Mouse (Mus musculus) cortical plate, adult 2 months (tissue): ENCODE results near the gene 1190007I07Rik. TPM values are rescaled to one million over a fixed set of nuclear protein-coding genes. Genes with fewer than 3 reads are reported as not detected.

Source experiments
- H3K27ac ChIP-seq: fragments of 200-500 bp; 2 replicates; pipeline ENCODE4 v1.5.1; 2012; ENCODE audit warnings: low read length, control low read depth, inconsistent platforms; ENCODE audit not compliant: insufficient read depth
- H3K4me1 ChIP-seq: fragments of 200-500 bp; 2 replicates; pipeline ENCODE4 v1.6.1; 2011; ENCODE audit warnings: low read length; ENCODE audit not compliant: control insufficient read depth, insufficient read depth
- H3K4me3 ChIP-seq: fragments of 200-500 bp; 2 replicates; pipeline ENCODE4 v1.5.1; 2011; ENCODE audit warnings: mild to moderate bottlenecking, low read length, control low read depth; ENCODE audit not compliant: insufficient read depth
- CTCF ChIP-seq: fragments of 200-500 bp; IDR thresholded peaks from 2 replicates; pipeline ENCODE4 v1.5.1; 2011; ENCODE audit warnings: mild to moderate bottlenecking, control low read depth, low read length; ENCODE audit not compliant: insufficient read depth; ENCODE audit errors: extremely low read depth
- POLR2A ChIP-seq: fragments of 200-500 bp; IDR thresholded peaks from 2 replicates; pipeline ENCODE4 v1.6.1; 2011; ENCODE audit warnings: mild to moderate bottlenecking, low read length, control low read depth; ENCODE audit not compliant: insufficient read depth; ENCODE audit errors: extremely low read depth
- polyA plus RNA-seq: library from polyadenylated mRNA; depleted of rRNA; stranded (reverse); fragments of >200 nt; gene quantifications from 2 replicates; pipeline ENCODE4 v1.2.3, GENCODE M21; 2012; rRNA removed

The 1190007I07Rik gene
- polyA plus RNA-seq, result 32.5 and 33.3 TPM in 2 replicates

GRCm38 (mm10) chr10:82622671-82623552, at the start of gene 1190007I07Rik:
1190007I07Rik (minus strand) TSS chr10:82623228.
- Histone ChIP-seq H3K4me3 (peak within 1 kb of the TSS; percentile 50), H3K4me1 (no peaks in the 10 kb centered on the region; the same call in 1 of the 2 replicates), H3K27ac (peak within 1 kb of the TSS; percentile 80)
- TF ChIP-seq CTCF (no peak), POLR2A (peak; percentile 30; the same call in 1 of the 2 replicates)

DNA sequence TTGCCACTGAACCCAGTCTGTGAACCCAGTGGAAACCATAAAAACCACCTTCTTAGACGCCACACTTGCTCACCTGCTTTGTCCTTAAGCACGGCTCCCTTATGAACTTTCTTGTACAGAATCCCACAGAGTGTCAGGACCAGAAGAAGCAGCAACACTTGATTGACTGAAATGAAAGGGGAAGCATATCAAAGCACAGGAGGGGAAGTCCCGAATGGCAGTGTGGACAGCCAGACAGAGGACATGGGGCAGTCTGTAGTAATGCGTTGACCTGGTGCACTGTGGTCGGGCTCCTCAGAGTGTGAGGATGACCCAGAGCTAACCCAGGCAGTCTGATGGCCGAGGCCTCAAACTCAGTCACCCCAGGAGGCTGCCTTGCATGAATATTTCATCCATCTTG, 47.2 kb upstream of the 1190007I07Rik start:
- H3K4me3 ChIP-seq, result no peak overlapping the region
- no peak for TF ChIP-seq POLR2A
- TF ChIP-seq CTCF, result no peak
- no peak overlapping the region for H3K27ac ChIP-seq
- no peaks in the 10 kb centered on the region for H3K4me1 ChIP-seq

DNA sequence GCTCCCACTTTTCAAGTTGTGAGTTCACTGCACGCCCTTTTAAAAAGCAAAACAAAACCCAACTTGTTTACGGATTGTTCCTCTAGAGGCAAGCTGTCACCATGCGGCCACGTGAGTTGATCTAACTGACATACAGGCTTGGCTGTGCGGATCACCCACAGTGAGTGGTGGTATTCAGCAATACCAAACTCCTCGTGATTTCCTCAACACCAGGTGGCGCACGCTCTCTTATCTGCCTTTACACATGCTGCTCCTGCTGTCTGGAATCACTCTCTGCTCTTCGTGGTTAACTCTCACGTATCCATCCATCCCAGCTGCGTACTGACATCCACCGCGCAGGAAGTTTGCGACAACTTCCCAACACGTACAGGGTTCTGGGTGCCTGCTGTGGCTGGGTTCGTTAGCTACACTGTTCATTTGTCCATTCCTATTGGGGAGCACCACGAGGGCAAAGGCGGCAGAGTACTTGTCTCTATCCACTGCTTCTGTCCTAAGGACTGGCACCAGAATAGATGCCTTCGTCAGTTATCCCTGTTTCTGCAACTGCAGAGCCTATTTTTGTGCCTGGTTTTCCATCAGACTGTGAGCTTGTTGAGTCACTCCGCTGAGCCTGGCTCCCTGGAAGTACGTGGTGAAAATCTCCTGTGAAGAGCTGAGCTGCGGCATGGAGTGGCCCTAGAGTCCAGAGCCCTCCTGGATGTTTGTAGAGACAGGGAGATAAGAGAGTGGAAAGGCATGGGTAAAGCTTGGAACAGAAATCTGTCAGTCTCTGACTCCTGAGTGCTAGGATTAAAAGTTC, 43.6 kb upstream of the 1190007I07Rik start:
- TF ChIP-seq POLR2A (no peak), CTCF (peak; percentile 83)
- no peaks in the 10 kb centered on the region for H3K4me1 ChIP-seq
- H3K4me3 ChIP-seq, result peak overlapping the region; percentile 1; the same call in 1 of the 2 replicates
- H3K27ac ChIP-seq, result no peak overlapping the region

DNA sequence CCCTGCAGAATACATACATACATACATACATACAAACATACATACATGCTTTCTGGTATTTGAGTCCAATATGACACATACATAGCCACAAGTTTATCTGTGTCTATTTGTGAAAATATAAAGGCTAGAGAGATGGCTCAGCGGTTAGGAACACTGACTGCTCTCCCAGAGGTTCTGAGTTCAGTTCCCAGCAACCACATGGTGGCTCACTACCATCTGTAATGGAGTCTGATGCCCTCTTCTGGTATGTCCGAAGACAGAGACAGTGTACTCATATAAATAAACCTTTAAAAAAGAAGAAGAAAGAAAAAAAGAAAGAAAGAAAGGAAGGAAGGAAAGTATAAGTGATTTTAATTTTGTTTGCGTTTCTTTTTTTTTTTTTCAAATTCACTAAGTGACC, 42.9 kb upstream of the 1190007I07Rik start:
- no peak overlapping the region for H3K4me3 ChIP-seq
- H3K4me1 ChIP-seq, result no peaks in the 10 kb centered on the region
- TF ChIP-seq POLR2A (no peak), CTCF (no peak)
- no peak overlapping the region for H3K27ac ChIP-seq

DNA sequence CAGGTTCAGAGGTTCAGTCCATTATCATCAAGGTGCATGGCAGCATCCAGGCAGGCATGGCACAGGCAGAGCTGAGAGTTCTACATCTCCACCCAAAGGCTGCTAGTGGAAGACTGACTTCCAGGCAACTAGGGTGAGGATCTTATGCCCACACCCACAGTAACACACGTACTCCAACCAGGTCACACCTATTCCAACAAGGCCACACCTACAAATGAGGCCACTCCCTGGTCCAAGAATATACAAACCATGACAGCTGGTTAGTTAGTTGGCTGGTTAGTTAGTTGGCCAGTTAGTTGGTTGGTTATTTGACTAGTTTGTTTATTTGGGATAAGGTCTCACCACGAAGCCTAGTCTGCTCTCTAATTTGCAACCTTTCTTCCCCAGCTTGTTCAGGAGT, 40.3 kb upstream of the 1190007I07Rik start:
- Histone ChIP-seq H3K27ac (peak overlapping the region; percentile 42), H3K4me3 (no peak overlapping the region), H3K4me1 (no peaks in the 10 kb centered on the region)
- TF ChIP-seq POLR2A (no peak), CTCF (no peak)

GRCm38 (mm10) chr10:82662267-82662990, 39.4 kb upstream of the 1190007I07Rik start:
- Histone ChIP-seq H3K4me3 (no peak overlapping the region), H3K27ac (peak overlapping the region; percentile 51), H3K4me1 (no peaks in the 10 kb centered on the region)
- TF ChIP-seq CTCF (no peak), POLR2A (0 out of 2 replicates have a peak, but pooled peaks have one; percentile 9)

- Histone ChIP-seq H3K4me3 (no peak overlapping the region), H3K4me1 (no peaks in the 10 kb centered on the region), H3K27ac (peak overlapping the region; percentile 52)
- TF ChIP-seq POLR2A, result 0 out of 2 replicates have a peak, but pooled peaks have one; percentile 8
- no peak for TF ChIP-seq CTCF
Observed at GRCm38 (mm10) chr10:82661820-82662219, 38.8 kb upstream of the 1190007I07Rik start.

DNA sequence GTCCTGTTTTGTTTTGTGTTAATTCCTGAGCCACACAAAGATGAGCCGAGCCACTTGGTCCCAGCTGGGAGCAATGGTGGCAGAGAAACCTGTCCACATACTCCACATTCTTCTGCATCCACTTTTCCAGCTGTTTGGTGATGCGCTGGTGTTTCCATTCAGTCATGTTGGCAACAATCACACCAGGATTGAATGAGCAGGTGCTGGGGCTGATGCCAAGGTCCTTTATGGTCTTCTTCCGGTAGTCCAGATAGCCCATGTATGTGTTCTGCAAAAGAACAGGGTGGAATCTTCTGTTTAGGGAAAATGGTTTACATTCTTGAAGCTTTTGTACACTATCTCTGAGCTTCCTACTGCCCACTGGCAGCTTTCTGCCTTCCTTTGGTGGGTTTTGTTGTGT, 31.6 kb upstream of the 1190007I07Rik start:
- H3K27ac ChIP-seq, result no peak overlapping the region
- TF ChIP-seq CTCF (no peak), POLR2A (no peak)
- H3K4me1 ChIP-seq, result no peaks in the 10 kb centered on the region
- H3K4me3 ChIP-seq, result no peak overlapping the region

DNA sequence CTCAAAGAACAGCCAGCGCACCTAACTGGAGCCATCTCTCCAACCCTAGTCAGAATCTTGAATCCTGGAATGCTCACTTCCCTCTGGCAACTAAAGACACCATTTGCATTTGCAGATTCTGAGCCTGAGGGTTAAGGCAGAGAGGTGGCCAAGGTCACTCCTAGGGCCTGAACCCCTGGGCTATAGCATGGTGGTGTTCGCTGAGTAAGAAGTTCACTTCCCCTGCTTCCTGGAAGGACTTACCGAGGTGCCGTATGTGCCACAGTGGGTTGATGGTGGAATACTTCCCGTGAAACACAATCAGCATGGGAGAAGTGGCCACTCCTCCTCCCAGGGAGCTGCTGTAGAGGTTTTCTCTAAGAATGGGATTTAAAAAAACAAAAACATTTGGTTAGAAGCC, 29.6 kb upstream of the 1190007I07Rik start:
- Histone ChIP-seq H3K4me1 (no peaks in the 10 kb centered on the region), H3K4me3 (no peak overlapping the region), H3K27ac (no peak overlapping the region)
- TF ChIP-seq POLR2A (no peak), CTCF (no peak)
